Mouse (Mus musculus): ENCODE results near the gene Gm15080. TPM values are rescaled to one million over a fixed set of nuclear protein-coding genes. Genes with fewer than 3 reads are reported as not detected.
"Not testable (repeated sequence)": the region's sequence is repeated elsewhere in the genome, so short reads cannot be mapped to it uniquely, and the experiment has no call there.

Gm15080 gene
- polyA plus RNA-seq (2012; rRNA removed) = not detected in 2 replicates

DNA sequence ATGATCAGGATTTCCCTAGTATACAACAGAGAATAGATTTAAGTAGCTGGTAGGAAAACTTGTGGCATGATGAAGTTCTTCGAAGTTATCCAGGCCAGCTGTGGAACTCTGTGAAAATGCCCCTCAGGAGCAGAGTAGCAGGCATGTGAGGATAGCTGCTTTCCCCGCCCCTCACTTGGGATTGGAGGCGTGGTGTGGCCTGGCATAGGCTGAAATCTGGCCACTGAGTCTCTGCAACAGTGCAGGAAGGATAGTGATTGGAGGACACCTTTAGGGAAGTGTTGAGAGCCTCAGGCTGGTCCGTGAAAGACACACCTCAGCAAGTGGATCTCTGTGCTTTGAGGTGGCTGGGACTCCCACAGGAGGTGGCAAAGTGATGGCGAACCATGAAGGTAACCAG, at the start of gene Gm15080:
TSS of gene Gm15080 (plus strand) at position 301 of the 400 bp plus-strand sequence.
- not testable (repeated sequence) for DNase-seq (ENCODE audit: low read depth)

Other genes starting within 250 kb of the Gm15080 start
- gene Gm15128, start 227.0 kb upstream of the Gm15080 start, polyA plus RNA-seq (2012; rRNA removed) = not detected in 2 replicates
- not detected in 2 replicates for gene Gm15107, start 187.7 kb downstream of the Gm15080 start, polyA plus RNA-seq (2012; rRNA removed)